Mouse (Mus musculus) gonadal fat pad, adult 2 months (tissue): ENCODE data around the gene Smim12. TPM values are rescaled to one million over a fixed set of nuclear protein-coding genes. Genes with fewer than 3 reads are reported as not detected.

Source experiments
- DNase-seq: peaks from one replicate; pipeline ENCODE4 v3.0.0-alpha.2; 2012; ENCODE audit warnings: low read depth
- polyA plus RNA-seq: library from polyadenylated mRNA; depleted of rRNA; stranded (reverse); fragments of >200 nt; gene quantifications from 2 replicates; pipeline ENCODE4 v1.2.3, GENCODE M21; 2012; rRNA removed

Smim12 gene
- polyA plus RNA-seq, result 28.5 and 30.3 TPM in 2 replicates

DNA sequence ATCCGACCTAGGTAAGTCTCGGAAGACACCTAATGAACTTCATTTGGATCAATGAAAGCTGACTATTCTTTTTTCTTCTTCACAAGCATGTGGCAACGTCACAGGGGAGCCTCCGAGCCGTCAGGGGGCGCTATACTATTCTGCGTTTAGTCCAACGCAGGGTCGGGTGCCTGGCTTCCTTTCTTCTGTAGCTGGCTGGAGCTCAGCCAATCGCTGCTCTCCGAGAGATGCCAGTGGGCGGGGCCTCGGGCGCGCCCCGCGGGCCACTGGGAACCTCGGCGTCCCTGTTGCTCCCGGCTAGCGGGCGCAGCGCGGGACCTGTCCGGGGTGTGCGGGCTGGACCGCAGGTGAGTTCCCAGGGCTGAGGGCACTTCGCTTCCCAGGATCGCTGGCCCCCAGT lies at the start of gene Smim12:
Gene Smim12, plus strand, starts transcription at position 233 of the 400 bp plus-strand sequence.
- DNase-seq, result peak; percentile 52

GRCm38 (mm10) chr4:127194477-127195269 lies 48.9 kb upstream of the Smim12 start:
- no peak for DNase-seq

DNA sequence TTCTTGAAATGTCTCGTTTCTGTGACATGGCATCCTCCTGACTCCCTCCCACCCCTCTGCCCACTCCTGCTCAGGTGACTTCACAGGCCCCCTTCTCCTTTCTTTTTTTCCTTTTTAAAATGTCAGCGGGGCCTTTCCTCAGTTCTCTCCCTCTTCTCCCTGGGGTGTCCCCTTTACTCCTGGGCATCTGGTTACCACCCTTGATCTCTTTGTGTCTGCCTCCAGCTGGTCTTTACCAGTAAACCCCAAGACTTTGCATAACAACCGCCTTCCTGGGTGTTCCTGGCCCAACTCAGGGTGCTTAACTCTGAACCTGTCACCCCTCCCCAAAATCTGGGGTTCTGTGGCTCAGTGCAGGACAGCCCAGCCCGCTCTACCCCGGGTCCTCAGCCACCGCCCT lies 45.0 kb upstream of the Smim12 start:
- DNase-seq, result no peak

DNA sequence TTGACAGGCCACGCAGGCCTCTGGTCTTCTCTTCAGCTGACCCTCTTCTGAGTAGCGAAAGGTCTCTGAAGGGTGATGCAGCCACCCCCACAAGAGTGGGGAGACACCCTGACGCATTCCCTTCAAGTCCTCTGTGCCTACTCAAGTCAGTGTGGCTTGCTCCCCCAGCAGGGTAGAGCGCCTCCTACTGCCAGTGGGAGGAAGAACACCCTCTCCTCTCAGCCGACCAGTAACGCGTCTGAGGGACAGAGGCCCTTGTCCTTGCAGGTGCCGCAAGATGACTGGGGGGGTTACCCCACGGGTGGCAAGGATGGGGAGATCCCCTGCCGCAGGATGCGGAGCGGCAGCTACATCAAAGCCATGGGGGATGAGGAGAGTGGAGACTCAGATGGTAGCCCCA lies 44.2 kb upstream of the Smim12 start:
- no peak for DNase-seq

DNA sequence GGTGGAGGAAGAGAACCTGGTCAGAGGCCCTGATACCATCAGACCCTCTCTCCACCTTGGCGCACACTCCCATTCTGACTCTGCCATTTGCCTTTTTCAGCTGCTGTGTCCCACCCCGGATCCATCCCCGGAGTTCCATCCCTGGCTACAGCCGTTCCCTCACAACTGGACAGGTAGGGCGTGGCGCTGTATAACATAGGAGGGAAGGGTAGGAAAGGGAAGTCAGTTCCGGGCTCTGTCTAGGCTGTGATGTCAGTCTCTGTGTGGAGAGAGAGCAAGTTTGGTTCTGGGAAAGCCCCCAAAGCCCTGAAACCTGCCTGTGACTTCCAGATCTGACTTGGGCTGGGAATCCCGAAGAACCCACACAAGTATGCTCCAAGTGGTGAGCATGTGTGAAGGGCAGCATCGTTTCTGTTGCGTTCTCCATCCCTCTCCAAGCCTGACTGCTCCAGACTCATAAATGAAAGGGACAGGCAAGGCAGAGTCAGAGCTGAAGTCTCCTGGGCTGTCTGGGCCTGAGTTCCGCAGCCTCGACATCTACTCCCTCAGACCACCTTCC lies 43.3 kb upstream of the Smim12 start:
- DNase-seq, result no peak

DNA sequence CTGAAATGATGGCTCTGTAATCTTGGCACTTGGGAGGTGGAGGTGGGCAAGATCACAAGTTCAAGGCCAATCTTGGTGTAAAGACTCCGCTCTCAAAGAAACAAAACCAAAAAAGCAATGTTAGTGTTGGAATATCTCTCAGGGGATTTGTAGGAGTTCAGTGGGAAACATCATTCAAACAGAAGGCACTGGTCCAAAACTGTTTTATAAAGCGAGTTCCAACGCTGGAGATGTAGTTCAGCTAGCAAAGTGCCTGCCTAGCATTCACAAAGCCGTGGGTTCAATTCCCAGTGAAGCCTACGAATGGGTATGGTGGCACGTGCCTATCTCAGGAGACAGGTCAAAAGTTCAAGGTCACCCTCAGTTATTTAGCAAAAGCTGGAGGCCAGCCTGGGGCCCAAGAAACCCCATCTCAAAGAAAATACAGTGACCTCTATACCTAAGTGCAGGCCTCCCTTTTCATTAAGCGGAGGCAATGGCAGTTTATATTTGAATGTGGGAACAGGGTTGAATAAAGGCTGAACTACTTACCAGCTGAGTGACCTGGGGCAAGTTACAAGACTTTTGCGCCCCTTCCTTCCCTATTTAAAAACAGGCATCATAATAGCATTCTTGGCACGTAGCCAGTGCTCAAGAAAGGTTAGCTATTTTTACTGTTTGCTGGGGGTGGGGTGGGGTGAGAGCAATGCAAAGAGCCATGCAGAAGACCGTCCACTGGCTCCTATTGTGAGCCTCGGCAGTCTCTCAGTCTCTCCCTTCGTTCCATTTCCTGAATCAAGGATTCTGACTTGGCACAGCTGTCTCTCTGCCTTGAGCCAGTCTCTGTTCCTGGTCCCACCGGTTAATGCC lies 42.6 kb upstream of the Smim12 start:
- DNase-seq, result no peak

- no peak for DNase-seq
Measured at GRCm38 (mm10) chr4:127203081-127203480, 40.5 kb upstream of the Smim12 start.

DNA sequence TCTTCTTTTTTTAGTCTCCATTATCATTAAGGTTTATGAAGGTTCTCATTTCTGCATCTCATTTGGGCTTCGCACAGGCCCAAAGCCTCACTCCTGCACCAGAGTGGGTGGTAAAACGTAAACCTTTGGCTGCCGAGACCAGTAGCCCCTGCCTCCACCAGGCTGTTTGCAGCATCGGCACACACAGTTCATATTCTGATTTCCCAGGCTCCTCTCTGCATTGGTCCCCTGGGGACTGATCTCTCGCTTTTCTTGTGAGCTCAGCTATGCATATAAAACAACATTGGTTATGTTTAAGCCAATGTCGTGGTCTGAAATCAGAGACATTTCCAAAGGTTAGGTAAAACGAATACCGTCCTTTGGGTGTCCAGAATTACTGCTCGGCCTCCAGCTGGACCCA lies 32.3 kb upstream of the Smim12 start:
- DNase-seq, result no peak

DNA sequence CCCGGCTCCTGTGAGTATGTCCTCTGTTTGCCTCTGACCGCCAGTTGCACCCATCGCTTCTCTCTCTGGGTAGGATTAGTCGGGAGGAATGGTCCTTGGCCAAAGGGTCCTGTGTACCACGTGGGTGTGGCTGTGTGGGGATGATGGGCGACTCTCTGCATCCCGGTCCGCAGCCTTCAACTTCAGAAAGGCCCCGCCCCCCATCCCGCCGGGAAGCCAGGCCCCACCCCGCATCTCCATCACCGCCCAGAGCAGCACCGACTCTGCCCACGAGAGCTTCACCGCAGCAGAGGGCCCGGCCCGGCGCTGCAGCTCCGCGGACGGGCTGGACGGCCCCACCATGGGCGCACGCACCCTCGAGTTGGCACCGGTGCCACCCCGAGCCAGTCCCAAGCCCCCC lies 29.1 kb upstream of the Smim12 start:
- DNase-seq, result no peak

DNA sequence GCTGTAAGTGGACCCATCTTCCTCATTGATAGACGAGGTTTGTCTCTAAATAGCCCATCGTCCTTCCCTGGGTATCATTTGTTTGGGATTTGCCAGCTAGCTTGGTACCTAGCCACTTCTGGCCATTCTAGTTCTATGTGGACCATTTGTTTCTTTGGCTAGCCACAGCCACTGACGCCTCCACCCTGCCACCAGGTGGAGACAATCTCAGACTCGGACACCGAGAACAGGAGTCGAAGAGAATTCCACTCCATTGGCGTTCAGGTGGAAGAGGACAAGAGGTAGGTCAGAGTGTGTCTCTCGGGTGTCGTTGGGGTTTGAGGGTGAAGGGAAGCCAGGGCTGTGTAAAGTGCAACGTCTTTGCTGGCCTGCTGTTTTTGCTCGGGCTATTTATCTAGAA lies 28.5 kb upstream of the Smim12 start:
- DNase-seq, result no peak

- DNase-seq, result no peak
Measured at GRCm38 (mm10) chr4:127215799-127216198, 27.8 kb upstream of the Smim12 start.

- DNase-seq, result no peak
Measured at GRCm38 (mm10) chr4:127216251-127216651, 27.3 kb upstream of the Smim12 start.

DNA sequence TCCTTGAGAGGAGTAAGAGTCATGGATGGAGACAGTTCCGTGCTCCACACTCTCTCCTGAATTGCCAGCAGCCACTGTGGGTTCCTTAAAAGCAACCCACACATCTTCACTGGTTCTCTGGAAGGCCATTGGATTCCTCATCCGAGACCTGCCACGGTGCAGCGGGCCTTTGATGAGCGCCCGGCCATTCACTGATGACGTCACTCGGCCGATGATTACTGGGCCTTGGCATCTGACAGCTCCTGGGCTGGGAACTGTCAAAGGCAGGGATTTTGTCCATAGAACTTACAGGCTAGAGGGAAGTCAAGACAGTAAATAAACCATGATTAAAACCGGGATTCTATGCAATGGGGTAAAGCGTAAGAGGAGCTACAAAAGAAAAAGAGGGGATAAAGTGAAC lies 26.5 kb upstream of the Smim12 start:
- no peak for DNase-seq

DNA sequence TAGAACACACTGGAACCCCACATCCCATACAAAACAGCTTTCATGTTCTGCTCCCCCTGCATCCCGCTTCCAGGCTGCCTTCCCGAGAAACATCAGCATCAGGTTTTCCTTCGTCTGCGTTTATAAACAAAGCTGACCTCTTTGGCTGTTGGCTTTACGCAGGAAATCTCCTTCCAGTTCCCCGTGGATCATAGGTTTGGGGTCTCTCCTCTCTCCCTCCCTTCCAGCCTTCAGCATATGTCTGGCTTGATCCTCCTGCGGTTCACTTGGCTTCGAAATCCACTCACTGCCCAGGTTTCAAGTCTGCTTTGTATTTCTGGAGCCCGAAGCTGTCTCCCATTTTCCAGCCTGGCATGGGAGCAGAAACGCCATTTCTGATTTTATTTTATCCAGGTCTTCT lies 20.3 kb upstream of the Smim12 start:
- no peak for DNase-seq

- DNase-seq, result no peak
Measured at GRCm38 (mm10) chr4:127223755-127224154, 19.8 kb upstream of the Smim12 start.

DNA sequence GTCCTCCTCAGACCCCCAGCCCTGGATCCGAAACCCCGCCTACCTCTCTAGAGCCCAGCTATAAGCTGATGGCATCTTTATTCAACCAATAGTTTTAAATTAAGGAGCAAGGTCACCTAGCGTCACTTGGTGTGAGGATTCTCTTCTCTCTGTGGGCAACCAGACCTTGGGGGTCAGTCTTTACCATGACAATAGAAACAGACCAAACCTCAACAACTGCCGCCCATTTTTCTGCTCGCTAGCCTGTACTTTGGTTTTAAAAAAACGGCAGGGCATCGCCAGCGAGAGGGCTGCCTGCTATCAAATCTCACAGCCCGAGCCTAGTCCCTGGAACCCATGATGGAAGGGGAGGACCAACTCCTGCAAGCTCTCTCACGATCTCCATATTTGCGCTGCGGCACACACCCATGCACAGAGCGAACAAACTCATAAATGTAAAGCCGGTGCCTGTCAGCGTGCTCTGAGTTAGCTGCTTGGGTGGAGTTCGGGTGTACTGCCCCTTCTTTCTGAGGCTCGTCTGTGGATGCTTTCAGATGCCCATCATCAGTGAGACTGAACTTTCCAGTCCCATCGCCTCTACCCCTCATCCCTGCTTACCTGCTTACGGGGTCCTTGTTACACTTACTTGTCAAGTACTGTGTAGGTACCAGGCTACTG lies 19.0 kb upstream of the Smim12 start:
- no peak for DNase-seq

GRCm38 (mm10) chr4:127226067-127226466 lies 17.5 kb upstream of the Smim12 start:
- DNase-seq, result no peak

- no peak for DNase-seq
Measured at GRCm38 (mm10) chr4:127227051-127227673, 16.4 kb upstream of the Smim12 start.

GRCm38 (mm10) chr4:127232028-127232427 lies 11.6 kb upstream of the Smim12 start:
- DNase-seq, result no peak

DNA sequence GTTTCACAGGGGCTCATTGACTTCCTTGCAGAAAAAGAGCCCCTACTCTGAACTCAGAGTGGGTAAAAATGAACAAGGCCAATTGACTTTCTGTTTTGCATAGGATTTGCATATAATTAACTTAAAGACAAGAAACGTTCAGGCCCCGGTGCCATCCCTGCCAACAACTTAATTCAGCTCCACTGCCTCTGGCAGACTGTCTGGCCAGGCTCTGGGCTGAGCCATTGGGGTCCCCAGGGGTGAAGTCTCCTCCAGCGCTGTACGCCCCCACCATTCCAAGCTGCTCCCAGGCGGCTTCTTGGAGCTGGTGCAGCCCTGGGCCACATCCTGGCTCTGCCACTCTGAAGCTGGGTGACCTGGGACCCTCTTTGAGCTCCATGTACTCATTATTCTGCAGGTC lies 11.0 kb upstream of the Smim12 start:
- no peak for DNase-seq

GRCm38 (mm10) chr4:127233416-127234125 lies 10.0 kb upstream of the Smim12 start:
- DNase-seq, result no peak
